Mouse (Mus musculus) lung, postnatal 4 days (tissue): ENCODE measurements around the gene Wdr4.
"Not testable (repeated sequence)": the region's sequence is repeated elsewhere in the genome, so short reads cannot be mapped to it uniquely, and the experiment has no call there.

Source experiments
- DNase-seq, 2 experiments: peaks; one replicate each; pipeline ENCODE4 v3.0.0; 2021

The Wdr4 gene

DNA sequence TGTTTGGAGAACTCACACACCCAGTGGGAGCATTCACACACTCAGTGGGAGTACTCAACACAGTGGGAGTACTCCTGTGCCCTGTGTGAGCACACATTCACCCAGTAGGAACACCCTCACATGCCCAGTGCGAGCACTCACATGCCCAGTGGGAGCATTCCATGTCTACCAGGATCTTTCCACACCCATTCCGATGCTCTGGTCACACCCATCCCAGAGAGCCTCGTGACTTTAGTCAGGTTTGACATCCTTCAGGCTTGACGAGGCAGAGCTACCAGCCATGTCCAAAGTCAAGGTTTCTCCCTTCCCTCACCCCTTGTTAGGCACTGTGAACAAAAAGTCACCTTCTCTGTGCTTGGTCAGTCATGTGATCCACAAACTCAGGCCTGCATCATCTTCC is 15.6 kb upstream of the Wdr4 start:
- DNase-seq: no peak

DNA sequence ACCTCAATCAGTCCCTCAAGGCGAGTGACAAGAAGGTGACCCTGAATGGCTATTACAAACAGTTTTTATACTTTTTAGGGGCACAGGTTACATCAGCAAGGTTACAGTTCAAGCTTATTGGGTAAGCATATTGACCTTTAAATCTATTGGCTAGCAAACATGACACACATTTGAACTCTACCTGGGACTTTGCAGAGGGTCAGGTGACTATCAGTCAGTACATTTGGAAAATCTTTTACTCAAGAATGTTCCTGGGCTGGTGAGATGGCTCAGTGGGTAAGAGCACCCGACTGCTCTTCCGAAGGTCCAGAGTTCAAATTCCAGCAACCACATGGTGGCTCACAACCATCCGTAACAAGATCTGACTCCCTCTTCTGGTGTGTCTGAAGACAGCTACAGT is 12.6 kb upstream of the Wdr4 start:
- DNase-seq: not testable (repeated sequence)

DNA sequence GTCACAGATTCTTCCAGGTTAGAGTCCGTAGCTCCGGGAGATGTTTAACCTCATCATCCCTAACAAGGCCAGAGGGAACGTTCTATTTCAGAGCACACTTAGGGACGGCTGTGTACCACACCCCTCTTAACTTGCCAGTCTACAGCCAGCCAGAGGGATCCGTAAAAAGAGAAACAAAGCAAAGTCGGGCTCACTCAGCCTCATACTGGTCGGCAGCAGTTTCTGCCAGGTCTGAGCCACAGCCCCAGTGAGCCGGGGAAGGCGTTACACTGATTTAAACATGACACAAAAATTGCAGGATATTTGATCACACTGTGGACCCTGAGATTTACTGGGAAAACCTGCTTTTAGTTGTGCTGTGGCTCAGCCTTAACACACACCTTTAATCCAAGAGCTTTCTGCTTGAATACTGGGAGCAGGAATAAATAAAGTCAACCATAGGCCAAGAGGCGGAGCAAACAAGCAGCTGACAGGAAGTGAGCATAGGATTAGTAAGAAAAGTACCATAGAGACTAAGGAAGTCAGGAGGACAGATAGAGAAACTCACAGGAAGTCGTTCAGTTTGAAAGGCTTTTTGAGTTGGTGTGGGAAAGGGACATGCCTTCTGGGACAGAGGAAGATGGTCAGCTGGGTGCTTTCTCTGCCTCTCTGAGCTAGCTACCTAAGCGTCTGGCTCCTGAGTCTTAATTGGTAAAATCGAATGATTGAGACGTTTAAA is 11.8 kb upstream of the Wdr4 start:
- DNase-seq: no peak

DNA sequence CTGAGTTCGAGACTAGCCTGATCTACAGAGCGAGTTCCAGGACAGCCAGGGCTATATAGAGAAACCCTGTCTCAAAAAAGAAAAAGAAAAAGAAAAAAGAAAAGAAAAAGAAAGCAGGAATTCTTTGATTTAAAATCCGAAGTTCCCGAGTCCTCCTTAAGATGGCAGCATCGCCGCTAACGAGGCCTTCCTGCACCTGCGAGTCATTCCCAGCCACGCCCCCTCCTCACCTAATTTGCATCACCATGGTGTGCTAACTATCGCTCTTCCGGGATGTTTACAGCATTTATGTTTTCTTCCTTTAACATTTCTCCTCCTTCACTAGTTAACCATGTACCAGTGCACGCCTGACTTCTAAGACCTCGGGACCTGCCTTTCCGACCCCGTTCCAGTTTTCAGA is 9.5 kb upstream of the Wdr4 start:
- DNase-seq: peak in 1 of 2 experiments; percentile 53

DNA sequence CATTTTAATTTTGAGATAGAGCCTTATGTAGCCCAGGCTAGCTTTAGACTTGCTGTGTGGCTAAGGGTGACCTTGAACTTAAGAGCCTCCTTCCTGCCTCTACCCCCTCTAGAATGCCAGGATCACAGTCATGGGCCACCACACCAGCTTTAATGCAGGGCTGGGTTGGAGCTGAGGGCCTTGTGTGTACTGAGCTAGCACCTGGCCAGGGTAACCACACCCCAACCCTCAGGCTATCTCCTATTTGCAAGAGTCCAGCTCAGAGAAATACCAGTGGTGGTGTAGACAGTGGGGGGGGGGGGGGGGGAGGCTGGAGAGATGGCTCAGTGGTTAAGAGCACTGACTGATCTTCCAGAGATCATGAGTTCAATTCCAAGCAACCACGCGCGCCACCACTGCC is 6.0 kb upstream of the Wdr4 start:
- no peak for DNase-seq

DNA sequence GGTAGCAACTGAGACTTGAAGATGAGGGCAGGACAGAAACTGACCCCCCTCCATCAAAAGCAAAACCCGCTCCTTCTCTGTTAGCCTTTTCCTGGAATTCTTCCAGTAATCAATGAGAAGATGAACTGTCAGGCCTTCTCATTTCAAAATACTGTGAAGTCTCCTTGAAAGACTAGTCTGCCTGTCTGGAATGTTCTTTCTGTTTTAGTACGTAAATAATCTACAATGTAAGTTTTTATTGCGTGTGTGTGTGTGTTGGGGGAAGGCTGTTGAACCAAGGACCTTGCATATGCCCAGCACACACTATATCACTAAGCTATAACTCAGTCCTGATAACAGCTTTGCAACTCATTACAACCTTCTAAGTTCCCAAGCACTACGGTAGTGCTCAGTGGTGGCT is 5.3 kb upstream of the Wdr4 start:
- DNase-seq: no peak

DNA sequence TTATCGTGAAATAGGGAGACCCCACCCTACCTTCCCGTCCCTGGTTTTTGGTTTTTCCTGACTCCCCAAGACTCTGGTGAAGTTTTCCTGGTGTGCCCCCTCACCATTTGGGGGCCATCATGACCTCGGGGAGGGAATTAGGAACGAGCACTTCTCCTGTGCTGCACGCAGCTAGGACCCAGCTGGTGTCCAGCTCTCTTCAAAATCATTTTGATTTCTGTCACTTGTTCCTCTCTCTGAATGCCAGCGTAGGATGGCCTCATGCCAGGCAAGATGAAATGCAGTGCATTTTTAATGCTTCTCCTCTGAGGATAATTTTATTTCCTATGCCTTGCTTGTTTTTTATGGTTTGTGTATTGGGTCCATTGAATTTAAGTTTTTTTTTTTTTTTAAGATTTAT is 2.2 kb upstream of the Wdr4 start:
- no peak for DNase-seq

DNA sequence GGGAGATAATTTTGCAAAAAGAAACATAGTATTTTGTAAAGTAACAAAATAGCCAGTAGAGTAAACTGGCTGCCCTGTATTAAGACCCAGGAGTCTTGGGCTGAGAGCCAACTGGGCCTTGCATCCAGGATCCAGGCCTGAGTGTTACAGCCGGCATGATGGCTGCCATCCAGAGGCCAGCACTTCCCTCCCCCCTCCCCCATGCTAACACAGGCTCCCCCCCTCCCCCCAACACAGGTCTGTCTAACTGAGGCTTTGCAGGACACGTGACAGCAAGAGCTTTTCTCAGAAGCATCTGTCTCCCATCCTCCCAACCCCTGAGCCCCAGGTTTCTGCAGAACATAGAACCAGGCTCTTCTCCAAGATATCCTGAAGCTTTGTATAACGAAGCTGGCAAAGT is 1.1 kb upstream of the Wdr4 start:
- peak; percentile 54 to 73 for DNase-seq

DNA sequence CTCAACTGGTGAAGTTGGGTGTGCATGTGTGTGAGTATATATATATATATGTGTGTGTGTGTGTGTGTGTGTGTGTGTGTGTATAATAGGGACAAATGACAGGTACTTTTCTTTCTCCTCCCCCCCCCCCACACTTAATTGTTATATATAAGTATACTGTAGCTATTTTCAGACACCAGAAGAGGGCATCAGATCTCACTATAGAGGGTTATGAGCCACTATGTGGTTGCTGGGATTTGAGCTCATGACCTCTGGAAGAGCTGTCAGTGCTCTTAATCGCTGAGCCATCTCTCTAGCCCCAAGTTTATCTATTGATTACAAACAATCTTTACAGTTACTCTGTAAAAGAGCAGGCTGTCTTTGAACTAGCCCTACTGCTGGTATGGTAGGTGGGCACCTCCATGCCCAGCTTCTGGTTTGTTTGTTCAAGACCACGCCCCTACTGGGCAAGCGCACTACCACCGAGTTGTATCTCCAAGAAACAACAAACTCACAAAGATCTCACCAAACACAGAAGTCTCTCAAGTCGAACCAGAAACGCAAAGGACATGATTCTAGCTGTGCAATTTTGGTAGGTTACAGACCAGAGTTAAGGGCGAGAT is 335 bp downstream of the Wdr4 start:
- DNase-seq: no peak

DNA sequence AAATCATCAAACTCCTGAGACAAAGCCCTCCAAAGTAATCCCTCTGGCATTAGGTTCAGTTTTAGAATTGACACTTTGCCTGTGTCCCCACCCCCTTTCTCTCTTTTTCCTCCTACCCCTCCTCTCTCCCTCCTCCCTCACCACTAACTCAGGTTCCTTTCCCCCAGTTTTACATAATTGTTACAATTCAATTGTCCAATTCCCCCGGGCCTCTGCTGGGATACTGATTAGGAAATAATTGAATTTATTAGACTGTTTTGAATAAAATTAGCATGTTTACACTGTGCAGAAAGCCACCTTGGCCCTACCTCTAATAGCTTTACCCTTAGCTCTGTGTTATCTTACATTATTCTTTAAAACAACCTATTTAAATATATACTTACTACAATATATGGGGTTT is 5.1 kb downstream of the Wdr4 start:
- DNase-seq: no peak

DNA sequence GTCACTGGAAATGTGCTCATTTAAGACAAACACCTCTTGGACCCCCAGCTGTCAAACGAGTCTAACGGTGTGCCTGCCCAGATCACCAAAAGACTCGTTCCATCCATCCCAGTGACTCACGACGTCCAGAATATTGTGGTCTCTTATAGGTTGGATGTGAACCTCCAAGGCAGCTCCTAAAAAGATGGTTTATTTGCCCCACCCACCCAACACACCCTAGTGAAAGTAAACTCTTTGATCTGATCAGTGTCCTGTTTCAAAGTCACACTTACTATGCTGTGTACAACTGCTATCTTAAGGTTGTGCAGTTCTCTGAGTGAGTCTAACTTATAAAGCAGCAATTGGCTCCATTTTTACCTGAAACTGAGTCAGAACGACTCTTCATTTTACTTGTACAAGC is 7.2 kb downstream of the Wdr4 start:
- no peak for DNase-seq

DNA sequence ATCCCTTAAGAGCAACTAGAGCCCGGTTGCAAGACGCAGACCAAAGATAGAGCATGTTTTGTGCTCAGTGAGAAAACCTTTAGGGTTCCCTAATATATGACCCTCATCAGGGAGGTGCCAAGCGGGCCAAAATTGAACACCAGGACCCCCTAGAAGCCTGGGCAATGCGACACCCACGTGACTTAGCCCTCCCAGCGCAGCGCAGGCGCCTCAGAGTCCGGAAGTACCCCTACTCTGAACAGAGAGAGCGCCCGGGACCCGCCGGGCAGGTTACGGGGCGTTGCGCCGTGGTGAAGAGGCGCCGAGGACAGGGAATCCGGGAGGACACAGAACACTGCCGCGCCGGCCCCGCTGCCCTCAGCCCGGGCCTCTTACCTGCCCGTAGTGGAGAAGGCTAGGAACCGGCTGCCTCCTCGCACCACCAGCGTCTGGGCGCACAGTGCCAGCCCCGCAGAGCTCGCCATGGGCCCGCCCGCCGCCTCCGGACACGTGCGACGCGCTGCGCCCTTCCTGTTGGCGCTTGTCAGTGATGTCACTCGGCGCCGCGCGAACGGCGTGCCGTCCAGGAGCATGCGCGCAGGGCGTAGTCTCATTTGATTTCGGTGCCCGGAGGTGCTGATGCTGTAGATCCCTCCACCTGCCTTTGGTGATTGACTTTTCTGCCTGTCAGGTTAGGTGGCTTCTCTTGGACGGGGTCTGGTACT is 7.8 kb downstream of the Wdr4 start:
- peak; percentile 89 to 91 for DNase-seq

DNA sequence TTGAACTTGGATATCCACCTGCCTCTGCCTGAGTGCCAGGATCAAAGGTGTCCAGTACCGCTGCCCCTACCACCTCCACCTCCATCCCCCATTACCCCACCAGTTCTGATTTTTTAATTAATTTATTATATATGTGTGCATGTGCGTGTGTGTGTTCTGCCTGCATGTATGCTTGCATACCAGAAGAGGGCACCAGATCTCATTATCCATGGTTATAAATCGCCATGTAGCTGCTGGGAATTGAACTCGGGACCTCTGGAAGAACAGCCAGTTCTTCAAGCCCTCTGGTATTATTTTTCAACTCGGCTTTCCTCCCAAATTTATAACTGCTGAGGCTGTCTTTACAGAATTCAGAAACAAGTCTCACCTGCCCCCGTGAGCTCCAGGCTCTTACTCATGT is 8.8 kb downstream of the Wdr4 start:
- DNase-seq: no peak

DNA sequence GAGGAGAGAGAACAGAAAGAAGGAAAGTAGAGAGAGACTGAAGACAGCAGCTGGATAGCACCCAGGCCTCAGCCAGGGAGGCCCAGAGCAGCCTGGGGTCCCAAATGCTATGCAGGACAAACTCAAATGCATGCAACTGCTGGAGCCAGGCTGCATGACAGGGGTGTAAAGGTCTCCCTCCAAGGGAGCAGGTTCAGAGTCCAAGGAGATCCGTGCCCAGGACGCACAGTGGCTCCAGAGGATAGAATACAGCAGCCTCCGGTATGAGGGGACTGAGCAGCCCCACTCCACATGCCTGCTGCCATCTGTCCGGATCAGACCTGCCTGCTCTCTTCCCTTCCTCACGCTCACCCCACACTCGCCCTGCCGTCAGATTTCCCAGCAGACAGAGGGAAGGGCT is 13.5 kb downstream of the Wdr4 start:
- DNase-seq: no peak

DNA sequence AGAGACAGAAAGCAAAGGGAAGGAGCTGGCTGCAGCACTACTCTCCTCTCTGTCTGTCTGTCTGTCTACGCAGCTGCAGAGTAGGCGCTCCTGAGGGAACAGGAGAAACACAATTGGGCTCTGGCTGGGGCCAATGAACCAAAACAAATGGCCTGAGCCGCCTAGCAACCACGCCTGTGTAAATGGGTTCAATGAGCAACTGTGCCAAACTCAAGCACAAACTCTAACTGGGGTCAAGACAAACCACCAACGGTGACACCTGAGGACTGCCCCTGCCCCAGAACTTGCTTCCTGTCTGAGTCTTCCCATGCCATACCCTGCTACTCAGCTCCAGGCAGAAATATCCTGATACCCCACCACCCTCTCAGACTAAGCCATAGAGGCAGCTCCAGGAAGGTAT is 14.8 kb downstream of the Wdr4 start:
- DNase-seq: no peak

DNA sequence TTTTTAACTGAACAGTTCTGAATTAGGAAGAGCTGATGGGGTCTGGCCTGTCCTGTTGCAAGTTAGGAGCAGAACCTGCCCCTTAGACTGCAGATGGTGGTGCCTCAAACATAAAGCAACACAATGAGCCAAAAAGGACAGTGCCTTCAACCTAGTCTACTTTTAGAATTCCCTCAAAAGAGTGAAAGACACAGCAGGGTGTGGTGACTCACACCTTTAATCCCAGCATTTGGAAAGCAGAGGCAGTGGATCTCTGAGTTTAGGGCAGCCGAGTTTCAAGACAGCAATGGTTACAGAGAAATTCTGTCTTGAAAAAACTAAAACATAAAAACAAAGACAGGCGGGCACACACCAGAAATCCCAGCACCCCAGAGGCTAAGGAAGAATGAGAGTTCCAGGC is 15.8 kb downstream of the Wdr4 start:
- no peak for DNase-seq

DNA sequence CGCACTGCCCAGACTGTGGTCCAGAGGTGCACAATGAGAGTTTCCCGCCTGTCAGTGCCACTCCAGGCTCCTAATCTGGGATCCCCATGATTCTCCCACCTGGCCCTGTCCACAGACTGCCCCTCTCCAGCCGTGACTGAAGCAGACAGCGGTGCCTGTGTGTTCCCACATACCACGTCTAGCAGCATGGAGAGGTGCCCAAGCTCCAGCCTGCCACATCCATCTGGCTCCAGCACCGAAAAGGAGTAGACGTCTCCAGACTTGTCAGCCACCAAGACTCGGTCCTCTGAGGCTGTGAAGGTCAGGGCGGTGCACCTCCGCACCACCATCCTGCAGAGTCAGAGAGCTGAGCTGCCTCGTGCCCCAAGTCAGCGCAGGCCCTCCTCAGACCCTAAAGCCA is 16.4 kb downstream of the Wdr4 start:
- no peak for DNase-seq

DNA sequence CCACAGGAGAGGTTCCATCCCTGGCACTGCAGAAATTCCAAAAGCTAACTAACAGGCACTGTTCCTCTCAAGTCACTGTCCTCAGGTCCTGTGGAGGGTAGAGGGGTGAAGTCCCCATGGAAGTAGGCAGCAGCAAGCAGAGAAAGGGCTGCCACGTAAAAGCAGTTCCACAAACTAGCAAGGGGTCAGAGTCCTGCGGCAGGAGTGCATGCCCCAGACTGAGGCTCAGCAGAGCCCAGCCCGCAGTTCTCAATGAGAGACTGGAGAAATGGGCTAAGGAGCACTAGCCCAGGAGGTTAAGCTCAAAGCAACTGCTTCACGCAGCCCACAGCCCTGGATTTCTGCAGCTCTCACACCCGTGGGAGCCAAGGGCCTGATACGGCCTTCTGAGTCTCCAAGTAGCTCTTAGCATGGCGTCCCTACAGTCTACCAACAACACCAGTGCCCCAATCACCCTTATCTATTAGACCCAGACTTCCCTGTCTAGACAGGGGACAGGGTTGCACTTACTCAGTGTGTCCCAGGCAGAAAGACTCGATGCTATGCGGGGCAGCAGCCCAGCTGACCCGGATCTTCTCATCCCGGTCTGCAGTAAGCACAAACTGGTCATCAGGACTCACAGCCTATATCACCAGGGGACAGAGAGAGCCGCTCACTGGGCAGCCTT is 17.4 kb downstream of the Wdr4 start:
- no peak for DNase-seq

DNA sequence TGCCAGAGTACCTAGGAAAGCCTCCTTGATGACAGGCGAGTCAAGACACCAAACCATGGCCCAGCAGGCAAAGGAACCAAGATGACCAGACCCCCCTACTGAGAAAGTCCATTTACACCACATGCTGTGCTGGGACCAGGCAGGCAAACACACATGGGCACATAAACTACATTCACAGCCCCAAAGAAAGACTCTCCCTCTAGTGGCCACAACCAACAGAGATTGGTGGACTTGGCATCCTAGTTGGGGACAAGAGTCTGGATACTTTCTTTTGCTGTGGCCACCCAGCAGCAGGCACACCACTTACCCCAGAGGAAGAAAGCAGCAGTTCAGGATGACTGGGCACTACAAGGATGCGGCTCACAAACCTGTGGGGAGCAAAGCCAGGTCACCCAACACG is 18.9 kb downstream of the Wdr4 start:
- DNase-seq: no peak

DNA sequence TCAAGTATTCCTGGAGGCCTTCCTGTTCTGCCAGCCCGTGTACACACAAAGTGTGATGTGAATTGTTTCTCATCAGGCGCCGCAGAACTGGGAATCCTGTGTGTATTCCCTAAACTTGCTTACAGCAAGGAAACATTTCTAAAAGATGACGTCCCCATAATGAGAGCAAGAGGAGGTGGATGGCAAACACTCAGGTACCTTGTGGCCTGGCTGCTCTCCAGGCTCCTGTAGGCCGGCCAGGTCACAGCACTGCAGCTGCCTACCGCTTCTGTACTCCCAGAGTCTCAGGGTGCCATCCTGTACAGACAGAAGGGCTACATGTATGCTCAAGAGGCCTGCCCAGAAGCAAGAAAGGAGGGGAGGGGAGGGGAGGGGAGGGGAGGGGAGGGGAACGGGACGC is 19.4 kb downstream of the Wdr4 start:
- peak in 1 of 2 experiments; percentile 54 for DNase-seq

DNA sequence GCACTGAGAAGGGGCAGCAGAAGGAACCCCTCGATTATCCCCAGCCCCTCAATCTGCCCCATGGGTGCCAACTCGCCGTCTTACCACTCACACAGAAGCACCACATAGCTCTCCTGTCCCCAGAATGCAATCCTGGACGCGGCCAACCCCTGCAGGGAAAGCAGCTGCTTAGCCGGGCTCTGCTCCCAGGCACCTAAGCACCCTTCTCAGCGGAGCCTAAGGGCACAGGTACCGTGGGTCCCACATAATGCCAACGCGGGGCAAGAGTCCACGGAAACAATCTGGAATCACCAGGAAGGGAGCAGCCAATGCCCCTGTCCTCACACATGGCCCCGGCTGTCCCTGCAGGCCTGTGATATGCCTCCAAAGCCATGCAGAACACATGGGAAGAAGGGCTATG is 20.1 kb downstream of the Wdr4 start:
- no peak for DNase-seq

DNA sequence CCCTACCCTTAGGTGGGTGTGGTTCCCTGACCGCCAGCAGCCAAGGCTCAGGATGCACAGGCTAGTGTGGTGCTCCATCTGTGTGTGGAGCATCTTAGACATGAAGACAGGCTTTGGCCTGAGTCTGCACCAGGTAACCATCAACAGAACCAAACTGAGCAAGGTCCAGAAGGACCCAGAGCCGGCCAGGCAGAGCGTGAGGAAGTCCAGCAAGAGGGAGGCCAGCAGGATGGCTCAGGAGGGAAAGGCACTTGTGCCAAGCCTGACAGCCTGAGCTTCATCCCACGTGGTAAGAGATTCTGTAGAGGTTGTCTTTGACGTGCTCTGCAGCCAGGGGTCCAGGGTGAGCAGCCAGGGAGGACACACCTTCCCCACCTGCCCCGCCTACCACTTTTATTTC is 22.1 kb downstream of the Wdr4 start:
- no peak for DNase-seq

DNA sequence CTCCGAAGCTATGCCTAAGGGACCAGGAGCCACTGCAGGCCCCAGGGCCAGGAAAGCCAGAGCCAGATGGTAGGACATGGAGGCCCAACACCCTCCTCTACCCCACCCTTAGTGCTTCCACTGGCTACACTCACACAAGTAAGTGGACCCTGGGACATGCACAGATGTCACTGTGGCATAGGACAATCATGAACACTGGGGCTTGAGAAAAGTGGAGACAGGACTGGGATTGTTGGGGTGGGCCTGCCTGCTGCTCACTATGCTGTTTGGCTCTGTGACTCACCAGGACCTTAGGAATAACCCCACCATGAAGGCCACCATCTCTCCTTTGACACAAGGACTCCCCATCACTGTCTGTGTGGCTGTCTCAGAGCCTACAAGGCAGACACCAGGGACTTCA is 24.8 kb downstream of the Wdr4 start:
- no peak for DNase-seq

DNA sequence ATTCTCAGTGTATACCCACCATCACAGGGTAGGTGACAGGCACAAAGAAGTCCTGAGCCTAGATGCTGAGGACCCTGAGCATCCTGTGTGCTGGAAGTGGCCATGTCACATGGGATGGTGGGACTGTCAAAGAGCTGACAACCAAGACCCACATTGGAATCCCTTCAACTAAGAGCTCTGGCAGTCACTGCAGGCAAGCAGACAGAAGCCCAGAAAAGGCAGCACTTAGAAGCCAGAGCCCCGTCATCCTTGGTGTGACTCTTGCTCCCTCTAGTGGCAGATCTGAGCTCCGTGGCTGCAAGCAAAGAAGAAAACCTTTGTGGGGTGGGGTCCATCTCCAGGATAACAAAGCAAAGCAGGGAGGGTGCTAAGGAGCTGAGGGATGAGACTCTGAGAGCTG is 27.4 kb downstream of the Wdr4 start:
- DNase-seq: peak; percentile 69 to 84
